Mouse (Mus musculus): ENCODE measurements around the gene Gata2.

GRCm38 (mm10) chr6:88206566-88206965, 12.9 kb downstream of the Gata2 start:
- TF ChIP-seq CTCF (IDR thresholded peaks at IDR 0.05; ENCODE audit: low read depth), result no peak
- no peak for TF ChIP-seq EP300 (optimal IDR thresholded peaks at IDR 0.05)

Measured in stomach, postnatal 0 days (tissue).